Mouse (Mus musculus) right cerebral cortex, postnatal 4 days (tissue): ENCODE measurements around the gene Lin7b.
"Not testable (repeated sequence)": the region's sequence is repeated elsewhere in the genome, so short reads cannot be mapped to it uniquely, and the experiment has no call there.

Source experiments
- DNase-seq: peaks from one replicate; pipeline ENCODE4 v3.0.0-alpha.2; 2022

The Lin7b gene

DNA sequence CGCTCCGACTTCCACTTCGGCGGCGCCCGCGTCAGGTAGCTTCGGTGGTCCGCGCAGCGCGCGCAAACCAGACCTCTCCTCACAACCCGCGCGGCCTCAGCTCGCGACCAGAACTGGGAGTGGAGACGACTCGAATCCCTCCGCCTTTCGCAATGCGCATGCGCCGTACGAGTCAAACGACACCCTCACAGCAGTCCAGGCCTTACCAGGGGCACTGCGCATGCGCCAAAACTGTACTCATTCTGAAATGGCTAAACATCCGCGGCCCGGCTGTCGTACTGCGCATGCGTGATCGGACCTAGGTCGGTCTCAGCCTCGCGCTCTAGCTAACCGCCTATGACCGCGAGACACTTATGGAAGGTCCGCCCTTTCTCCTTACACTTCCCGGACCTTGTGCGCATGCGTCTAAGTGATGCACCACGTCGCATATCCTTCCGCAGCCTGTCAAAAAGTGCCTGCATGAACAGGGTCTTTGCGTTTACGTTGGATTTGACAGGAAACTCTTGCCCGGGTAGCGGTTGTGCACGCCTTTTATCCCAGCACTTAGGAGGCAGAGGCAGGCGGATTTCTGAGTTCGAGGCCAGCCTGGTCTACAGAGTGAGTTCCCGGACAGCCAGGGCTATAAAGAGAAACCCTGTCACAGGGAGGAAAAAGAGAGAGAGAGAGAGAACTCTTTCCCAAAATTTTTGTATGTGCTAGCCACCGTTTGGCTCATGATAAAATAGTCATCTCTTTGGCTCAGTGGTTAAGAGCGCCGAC, 25.4 kb upstream of the Lin7b start, which contains the start of gene Snrnp70:
Gene Snrnp70 (minus strand): TSS at position 165 of the 759 bp plus-strand sequence.
- peak; percentile 100 for DNase-seq

DNA sequence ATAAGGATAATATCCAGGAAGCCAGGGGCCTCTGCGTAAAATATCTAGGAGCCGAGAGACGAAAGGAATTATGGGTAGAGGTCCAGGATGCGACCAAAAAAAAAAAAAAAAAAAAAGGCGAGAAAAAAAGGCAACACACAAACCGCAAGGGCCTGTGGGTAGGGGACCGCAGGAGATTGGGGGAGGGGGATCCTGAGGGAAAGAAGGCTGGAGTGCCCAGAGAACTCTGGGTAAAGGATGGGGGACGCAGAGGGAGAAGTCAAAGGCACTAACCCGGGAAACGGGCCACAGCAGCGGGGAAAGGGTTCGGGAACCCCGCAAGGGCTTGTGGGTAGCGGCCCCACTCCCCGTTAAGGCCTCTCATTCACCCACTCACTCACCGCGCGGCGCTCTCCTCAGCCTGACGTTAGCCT, 24.8 kb upstream of the Lin7b start:
- DNase-seq = no peak

DNA sequence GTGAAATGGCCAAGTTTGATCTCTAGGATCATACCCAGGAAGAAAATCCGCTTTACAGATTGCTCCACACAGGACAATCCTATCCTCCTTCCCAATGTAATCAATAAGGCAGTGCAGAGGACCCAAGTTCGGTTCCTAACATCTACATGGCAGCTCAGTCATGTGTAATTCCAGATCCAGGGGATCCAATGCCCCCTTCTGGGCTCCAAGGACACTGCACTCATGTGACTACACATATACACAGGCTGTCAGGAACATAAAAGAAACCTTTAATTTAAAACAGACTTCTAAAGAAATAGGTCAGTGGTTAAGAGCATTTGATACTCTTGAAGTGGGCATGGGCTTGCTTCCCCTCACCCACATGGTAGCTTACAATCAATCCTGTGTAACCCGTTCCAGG, 15.7 kb upstream of the Lin7b start:
- DNase-seq = no peak

DNA sequence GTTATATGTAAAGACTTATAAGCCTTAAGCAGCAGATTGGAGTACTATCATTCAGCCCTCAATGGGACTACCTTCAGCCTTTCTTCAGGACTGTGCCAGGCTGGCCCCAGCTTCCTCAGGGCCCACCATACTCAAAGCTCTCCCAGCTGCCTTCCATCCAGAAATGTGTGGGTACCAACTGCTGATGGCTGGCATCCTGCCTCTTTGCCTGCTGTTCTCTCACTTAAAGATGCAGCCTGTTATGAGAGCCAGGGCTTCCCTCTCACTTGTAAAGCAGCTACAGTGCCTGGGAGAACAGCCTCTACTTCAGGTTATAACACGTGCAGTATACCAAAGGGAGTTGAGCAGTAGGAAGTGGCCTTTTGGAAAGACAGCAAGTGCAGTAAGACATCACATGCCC, 5.7 kb upstream of the Lin7b start:
- no peak for DNase-seq

DNA sequence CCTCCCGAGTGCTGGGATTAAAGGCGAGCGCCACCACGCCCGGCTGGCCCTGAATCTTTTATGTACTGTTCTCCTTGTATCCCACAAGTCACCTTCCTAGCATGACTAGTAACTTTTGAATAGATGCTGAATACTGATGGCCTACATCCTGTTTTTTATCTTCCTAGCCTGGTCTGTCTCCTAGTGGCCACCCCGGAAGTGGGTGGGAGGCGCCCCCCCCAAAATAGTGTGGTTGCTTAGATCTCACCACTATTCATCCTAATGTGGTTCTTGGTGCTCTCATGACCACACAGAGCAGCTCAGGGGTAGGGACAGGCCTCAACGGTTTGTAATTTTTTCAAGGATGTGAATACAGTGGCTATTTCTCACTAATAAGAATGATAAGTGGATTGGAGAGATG, 4.2 kb upstream of the Lin7b start:
- no peak for DNase-seq

DNA sequence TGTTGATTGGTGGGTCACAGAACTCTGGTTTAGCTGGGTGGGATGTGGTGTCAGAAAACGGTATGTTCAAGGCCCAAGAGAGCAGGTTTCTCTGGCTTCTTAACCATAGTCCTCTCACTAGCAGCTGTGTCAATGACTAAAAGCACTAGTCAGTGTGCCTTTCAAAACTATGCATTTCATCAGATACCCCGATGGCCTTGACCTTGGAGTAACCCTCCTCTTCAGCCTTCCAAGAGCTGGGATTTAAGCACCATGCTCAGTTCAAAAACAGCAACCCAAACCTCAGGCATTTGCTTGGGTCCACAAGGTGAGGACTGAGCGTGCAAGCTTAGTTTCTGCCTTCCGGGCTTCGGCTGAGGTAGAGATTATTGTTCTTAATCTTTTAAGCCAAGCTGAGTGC, 2.0 kb upstream of the Lin7b start:
- no peak for DNase-seq

DNA sequence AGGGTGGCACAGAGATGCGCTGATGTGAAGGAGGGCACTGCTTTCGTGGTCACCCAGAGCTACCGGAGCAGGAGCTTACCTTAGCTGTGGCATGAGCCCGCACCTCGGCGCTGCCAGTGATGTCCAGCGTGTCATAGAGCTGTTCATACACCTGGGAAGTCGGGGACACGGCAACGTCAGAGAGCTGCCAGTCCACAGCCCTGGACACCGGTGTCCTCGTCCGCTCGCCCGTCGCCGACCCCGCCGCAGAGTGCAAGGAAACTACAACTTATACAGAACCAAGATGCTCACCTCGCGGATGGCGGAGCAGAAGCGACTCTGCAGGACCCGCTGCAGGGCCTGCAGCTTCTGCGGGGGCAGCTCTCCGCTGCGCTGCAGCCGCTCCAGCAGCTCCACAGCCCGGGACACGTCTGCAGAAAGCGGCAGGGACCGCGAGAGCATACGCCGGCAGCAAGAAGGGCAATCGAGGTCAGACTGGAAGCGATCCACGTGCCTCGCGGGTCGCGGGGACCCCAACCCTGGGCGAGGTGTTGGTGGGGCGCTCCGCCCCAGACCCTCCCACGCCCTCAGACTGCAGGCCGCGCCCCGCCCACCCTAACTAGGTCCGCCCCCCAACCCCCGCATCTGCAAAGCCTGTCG, 428 bp downstream of the Lin7b start:
- DNase-seq = peak; percentile 46

DNA sequence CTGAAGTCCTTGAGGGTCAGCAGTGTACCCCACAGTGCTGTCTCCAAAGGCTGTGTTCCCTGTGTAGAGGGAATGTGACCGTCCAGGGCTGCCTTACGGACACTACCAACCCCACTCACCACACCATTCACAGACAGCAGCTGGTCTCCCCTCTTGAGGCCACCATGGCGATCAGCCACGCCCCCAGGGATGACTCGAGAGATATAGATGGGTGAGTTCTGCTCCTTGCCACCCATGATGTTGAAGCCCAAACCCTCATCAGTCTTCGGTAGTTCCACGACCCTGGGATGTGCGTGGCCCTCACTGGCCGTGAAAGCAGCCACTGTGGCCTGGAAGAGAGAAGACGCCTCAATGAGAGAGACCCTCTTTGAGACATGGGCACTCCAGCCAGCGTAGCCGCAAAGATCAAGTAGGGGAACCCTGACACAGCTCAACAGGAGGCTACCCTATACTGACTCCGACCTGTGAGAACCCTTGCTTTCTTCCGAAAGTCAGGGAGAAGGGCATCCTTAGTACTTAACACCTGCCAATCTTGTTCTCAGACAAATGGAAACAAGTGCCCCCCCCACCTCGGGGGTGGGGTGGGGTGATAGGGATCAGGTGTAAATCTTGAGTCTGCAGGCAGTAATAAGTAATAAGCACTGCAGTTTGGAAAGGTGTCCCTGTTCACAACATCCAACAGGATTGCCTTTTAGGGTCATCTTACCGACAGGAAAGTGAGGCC, 1.2 kb downstream of the Lin7b start:
- DNase-seq = no peak

DNA sequence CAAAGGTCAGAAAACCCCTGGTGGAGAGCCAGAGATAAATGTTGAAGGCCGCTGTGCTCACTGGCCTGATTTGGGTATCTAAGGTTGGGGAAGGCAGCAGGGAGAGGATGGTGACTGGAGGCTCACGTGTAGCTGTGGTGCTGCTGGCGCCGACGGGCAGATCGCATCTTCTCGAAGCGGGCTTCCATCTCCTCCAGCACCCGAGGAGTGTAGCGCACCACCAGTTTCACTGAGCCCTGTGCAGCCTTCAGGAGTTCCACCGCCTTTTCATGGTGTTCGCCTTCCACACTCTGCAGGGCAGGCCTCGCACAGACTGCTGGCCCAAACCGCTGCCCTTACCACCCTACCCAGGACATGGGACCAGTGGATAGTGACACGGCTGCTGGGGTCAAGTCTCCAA, 2.2 kb downstream of the Lin7b start:
- no peak for DNase-seq

DNA sequence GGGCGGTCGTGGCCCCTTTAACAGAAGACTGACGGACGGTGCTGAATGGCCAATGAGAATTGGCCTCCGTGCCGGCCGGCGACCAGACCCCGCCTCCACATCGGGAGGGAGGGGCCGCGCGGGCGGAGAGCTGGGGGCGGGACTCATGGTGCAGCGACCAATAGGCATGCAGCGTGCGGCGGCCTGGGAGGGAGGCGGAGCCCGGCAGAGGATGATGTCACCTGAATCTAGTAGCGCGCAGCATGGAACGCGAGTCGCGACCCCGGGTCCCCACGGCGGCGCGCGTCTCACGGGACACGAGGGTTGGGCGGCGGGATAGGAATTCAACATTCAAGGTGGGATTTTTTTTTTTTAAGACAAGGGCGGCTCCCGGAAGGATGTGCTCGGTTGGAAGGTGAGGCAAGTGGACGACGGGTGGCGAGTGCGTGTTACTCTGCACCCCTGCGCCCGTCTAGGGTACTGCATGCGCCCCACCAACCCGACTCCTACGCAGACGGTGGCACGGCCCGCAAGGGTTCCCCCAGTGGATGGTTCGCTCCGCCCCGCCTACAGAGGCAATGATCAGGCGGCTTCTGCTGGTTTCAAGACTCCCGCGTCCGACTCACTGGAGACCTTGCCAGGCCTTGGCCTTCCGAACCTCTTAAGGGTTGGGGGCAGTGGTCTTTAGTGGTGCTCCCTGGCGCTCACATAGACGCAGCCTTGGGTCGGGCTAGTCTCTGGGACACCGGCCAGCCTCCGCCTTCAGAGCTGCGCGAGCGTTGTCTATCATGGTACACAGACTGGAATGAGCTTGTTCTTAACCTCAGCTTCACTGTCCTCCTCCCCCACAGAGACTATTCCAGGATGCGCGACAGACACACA, 3.1 kb downstream of the Lin7b start:
- DNase-seq = peak; percentile 97

DNA sequence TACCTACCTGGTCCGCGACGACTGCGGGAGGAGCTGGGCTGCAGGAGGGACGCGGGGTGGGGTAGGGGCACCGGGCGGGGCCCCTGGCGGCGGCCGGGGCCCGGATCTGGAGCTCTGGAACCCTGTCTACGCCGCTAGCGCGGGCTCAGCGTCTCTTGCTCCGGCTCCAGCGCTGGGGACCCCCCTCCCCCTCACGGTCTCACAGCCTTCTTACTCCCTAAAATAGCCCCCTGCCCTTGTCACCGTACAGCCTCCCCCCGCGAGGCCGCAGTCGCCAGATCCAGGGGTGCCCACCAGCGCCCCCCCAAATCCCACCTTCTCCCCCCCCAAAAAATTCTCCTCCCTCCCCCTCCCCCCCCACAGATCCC, 3.7 kb downstream of the Lin7b start, which contains the start of gene Ppfia3:
Gene Ppfia3 (minus strand): TSS at position 368 of the 368 bp plus-strand sequence.
- DNase-seq = no peak

DNA sequence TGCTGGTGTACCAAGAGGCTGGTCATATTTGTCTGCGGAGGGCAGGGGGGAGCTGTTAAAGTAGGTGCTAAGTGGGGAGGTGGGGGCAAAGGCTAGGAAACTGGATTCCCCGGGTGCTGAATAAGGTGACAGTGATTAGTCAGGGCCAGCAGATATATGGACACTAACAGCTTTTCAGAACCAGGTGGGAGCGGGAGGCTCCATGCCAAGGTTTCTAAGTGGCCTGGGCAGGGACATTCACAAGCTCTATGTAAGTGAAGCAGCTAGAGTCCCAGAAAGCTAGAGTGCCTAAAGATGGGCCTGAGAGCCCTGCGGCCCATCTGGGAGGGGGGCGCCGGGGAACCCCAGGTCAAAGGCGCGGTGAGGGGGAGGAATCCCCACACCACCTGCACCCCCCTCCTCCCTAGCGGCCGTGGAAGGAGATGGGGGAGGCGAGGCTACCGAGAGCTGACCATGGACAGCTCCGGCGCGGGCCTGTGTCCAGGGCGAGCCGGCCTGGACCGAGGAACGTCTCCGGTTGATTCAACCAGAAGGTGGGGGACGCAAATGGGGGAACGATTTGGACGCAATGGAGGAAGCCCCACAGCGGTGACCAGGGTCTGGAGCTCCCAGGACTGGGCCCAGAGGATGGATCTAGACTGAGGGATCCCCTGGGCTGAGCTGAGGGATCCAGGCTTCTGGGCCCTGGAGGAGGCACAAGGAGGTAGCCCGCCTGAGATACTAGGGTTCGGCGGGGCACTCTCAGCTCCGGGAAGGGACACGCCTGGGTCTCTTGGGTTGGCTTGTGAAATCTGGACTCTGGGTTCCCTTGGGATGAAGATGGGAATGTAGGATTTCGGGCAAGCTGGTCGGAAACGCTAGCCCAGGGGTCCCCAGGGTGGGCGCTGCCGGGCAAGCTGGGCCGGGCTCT, 4.4 kb downstream of the Lin7b start:
- no peak for DNase-seq

DNA sequence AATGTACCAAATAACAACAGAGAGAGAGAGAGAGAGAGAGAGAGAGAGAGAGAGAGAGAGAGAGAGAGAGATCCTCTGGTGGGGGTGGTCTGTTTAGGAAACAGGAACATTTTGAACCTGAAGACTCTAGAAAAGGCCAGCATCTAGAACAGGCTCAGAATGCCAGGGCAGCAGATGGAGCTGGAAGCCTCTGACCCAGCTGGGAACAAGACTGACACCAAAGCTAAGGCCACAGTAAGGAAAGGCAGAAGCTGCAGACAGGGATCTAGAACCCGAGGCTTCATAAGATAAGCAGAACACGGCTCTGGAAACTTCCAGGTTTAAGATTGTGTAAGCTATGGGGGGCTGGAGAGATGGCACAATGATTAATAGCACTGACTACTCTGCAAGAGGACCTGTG, 6.4 kb downstream of the Lin7b start:
- DNase-seq = no peak

DNA sequence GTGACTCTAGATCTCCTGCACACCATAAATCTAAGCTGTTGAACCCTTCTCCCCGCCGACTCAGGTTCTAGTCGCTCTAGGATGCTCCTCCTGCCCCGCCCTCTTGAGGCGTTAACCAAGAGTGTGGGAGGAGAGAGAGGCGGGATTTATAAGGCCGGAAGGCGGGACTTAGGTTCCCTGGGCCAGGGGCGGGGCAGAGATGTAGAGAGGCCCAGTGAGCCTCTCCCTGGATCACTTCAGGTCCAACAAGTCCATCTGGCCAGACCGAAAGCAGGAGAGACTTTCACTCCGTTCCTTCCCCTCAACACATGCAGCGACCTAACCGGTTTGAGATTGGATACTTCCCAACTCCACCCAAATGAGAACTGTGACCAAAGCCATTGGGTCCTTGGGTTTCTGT, 7.6 kb downstream of the Lin7b start:
- DNase-seq = no peak

DNA sequence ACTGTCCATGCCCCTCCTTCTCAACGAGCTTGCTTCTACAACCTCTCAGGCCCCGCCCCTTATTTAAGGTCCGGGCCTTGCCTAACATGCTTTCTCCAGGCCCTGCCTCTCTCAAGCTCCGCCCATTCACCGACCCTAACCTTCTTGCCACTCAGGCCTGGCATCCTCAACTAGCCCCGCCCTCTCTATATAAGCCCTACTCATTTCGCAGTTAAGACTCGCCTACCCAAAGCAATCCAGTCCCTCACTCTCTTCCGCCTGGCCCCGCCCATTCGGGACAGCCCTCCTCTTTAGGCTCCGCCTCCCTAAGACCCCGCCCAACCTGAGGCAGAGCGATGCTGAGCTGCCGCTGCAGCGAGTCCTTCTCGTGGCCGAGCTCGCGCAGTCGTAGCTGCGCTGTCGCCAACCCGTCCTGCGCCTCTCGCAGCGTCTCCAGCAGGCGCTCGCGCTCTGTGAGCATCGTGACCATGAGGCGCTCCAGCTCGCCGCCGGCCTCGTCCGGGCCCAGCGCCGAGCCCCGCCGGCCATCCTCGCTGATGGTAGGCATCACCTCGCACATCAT, 9.1 kb downstream of the Lin7b start:
- peak; percentile 78 for DNase-seq

DNA sequence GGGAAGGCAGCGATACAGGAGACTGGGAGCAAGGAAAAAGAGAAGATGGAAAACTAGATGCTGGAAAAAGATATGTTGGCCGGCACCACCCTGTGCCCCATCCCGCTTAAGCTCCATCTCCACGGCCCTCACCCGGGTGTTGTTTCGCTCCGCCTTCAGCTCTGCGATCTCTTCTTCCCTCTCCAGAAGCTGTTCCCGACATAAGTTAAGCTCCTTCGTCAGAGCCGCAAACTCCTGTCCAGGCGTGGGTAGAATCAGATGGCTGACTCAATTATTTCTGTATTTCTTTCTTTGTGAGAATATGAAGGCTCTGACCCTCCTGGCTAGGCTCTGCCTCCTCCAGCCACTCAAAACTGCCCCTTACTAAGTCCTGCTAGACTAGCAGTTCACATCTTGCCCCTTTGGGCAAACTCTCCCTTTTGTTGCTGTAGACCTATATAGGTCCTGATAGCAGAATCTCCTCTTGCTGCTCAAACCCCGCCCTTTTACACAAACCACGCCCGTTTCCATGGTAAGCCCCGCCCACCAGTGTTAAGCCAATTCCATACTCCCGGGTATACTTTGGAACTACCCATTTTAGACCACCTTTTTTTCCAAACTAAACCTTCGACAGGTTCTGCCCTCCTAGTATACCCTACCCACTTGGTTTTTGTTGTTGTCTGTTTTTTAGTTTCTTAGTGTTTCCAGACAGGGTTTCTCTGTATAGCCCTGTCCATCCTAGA, 9.8 kb downstream of the Lin7b start:
- DNase-seq = no peak

DNA sequence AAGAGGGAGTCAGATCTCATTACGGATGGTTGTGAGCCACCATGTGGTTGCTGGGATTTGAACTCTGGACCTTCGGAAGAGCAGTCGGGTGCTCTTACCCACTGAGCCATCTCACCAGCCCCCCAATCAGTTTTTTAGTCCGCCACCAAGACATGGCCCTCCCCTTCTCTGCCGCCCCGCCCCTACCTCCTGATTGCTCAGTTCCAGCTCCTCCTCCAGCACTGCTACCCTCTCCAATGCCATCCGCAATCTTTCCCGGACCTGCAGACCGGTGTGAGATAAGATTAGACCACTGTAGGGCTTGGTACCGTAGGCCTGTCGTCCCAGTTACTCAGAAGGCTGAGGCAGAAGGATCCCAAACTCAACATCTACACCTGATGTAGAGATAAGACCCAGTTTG, 11.3 kb downstream of the Lin7b start:
- not testable (repeated sequence) for DNase-seq

DNA sequence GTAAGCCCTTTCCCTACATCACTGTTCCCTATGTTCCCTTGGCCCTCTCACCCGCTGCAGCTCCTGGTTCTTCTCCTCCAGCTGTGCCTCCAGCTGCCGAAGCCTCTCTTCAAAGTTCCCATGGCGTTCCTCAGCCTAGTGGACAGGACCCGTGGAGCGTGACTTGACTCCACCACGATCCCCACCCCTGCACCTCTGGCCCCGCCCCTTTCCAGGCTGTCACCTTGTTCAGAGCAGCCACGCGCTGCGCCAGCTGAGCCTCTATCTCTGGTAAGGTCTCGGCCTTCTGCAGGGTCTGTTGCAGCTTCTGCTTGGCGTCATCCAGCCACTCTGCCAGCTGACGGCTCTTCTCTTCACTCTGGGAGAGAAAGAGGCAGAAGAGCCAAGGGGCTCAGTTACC, 14.3 kb downstream of the Lin7b start:
- DNase-seq = no peak

DNA sequence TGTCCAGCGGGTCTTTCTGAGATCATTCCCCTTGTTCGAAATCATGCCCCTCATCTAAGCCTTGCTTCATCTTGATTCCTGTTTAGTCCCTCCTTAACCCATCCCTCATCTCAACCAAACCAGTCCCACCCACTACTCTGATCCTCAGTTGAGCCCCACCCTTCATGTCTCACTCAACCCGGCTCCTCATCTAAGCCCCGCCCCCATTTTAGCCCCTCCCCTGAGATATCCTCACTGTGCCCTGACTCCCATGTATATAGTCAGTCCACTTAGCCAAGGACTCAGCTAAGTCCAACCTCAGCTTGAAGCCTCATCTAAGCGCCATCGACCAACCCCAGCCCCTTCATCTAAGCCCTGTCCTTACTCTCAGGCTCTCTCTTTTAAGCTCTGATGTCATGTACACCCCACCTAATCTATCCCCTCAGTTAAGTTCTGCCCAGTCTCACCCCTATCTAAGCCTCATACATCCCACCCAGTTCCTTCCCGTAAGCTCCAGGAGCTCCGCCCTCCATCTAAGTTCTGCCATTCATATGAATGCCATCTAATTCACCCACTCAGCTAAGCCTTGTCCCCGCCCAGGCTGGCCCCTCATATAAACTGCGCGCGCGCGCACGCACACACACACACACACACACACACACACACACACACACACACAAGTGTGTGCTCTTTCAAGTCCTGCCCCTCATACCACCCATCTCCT, 14.9 kb downstream of the Lin7b start:
- no peak for DNase-seq

DNA sequence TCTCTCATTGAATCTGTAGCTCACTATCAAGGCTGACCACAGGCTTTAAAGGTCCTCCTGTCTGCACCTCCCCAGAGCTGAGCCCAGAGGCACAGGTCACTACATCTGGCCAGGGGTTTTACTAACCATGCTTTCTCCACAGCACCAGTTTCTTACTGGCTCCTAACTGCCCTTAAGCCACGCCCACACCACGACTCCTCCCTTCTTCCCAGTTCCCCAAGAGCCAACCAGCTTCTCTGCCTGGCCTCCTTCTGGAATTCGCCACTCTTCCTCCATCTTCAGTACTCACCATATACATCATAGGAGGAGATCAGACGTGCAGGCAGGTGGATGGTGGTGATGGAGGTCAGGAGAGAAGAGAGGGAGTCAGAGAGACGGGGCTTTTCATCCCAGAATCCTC, 17.3 kb downstream of the Lin7b start:
- DNase-seq = no peak
